ENCODE assay signal across 9 mouse cellular contexts in genomic region chr2:30242509-30242908, GRCm38 (mm10). TPM values are rescaled to one million over a fixed set of nuclear protein-coding genes. Genes with fewer than 3 reads are reported as not detected.
DNase-seq lines count a peak whose midpoint lies in the region; ATAC-seq and TF ChIP-seq lines count a peak whose summit lies in the region.
"Had no signal": no experiment of that assay in that cellular context is flagged by ENCODE, and none has a peak within 500 bp of the region (broad histone marks: within the 10 kb centered on the region; RNA-seq: fewer than 3 reads in every experiment).

No protein-coding gene starts in this region.

- H3K9ac ChIP-seq in forebrain, embryonic 13.5 days, result 0 out of 2 replicates have a peak overlapping the region, but pooled peaks have one; percentile 26
- H3K9ac ChIP-seq in embryonic facial prominence, embryonic 14.5 days (ENCODE audit: low read depth, low read length), result no peak overlapping the region
- no peak overlapping the region for H3K9ac ChIP-seq in hindbrain, postnatal 0 days (replicated peaks; ENCODE audit: low read length)
- H3K9ac ChIP-seq in forebrain, embryonic 11.5 days (ENCODE audit: low read length), result no peak overlapping the region

- no peak overlapping the region for H3K4me2 ChIP-seq in forebrain, embryonic 13.5 days
- no peak overlapping the region for H3K4me2 ChIP-seq in embryonic facial prominence, embryonic 14.5 days (ENCODE audit: low read depth, low read length)
- no peak overlapping the region for H3K4me2 ChIP-seq in hindbrain, postnatal 0 days (ENCODE audit: low read depth, low read length)
- H3K4me2 ChIP-seq in forebrain, embryonic 11.5 days (ENCODE audit: low read depth, low read length, severe bottlenecking), result no peak overlapping the region

- ATAC-seq in forebrain, embryonic 13.5 days, result no peak
- no peak for ATAC-seq in embryonic facial prominence, embryonic 14.5 days (ENCODE audit: low read depth)
- no peak for ATAC-seq in hindbrain, postnatal 0 days
- no peak for ATAC-seq in activated CD4-positive, CD25-positive, alpha-beta regulatory T cell, adult 4 months
- ATAC-seq in forebrain, embryonic 11.5 days (replicated peaks; ENCODE audit: low FRiP score), result no peak

- 61% methylated on average over 4 of the region's 4 CpGs for whole genome bisulfite sequencing in forebrain, embryonic 13.5 days
- WGBS in forebrain, embryonic 10.5 days, result 60% methylated on average over 4 of the region's 4 CpGs
- WGBS in embryonic facial prominence, embryonic 14.5 days, result 43% methylated on average over 4 of the region's 4 CpGs
- 11% methylated on average over 4 of the region's 4 CpGs for WGBS in hindbrain, postnatal 0 days
- 42% methylated on average over 4 of the region's 4 CpGs for WGBS in lung, adult 2 months
- 67% methylated on average over 4 of the region's 4 CpGs for WGBS in forebrain, embryonic 11.5 days

- TF ChIP-seq POLR2A in lung, adult 2 months (IDR thresholded peaks at IDR 0.05; ENCODE audit: borderline replicate concordance, extremely low read depth, low read depth, low read length), result peak; percentile 69; the same call in 1 of the 2 replicates

- DNase-seq in forebrain, embryonic 10.5 days (ENCODE audit: extremely low spot score, low spot score), result no peak
- DNase-seq in adrenal gland, adult 18-20 months (ENCODE audit: low spot score in 2 of 2), result peak; percentile 50 to 61
- DNase-seq in embryonic facial prominence, embryonic 14.5 days (ENCODE audit: low spot score), result peak; percentile 80
- peak; percentile 55 for DNase-seq in hindbrain, postnatal 0 days (ENCODE audit: low spot score)
- peak; percentile 51 for DNase-seq in lung, adult 2 months
- no peak for DNase-seq in forebrain, embryonic 11.5 days (ENCODE audit: low spot score)

- TF ChIP-seq CTCF in hindbrain, postnatal 0 days (IDR thresholded peaks at IDR 0.05; ENCODE audit: low read depth), result no peak
- TF ChIP-seq CTCF in lung, adult 2 months (IDR thresholded peaks at IDR 0.05; ENCODE audit: insufficient read depth, low read length), result no peak

- peaks cover 27% of the 10 kb centered on the region for H3K4me1 ChIP-seq in forebrain, embryonic 13.5 days
- H3K4me1 ChIP-seq in forebrain, embryonic 10.5 days, result peaks cover 30% of the 10 kb centered on the region
- H3K4me1 ChIP-seq in embryonic facial prominence, embryonic 14.5 days (ENCODE audit: control insufficient read depth, insufficient read depth, low read length), result peaks cover 10% of the 10 kb centered on the region
- peaks cover 8% of the 10 kb centered on the region for H3K4me1 ChIP-seq in hindbrain, postnatal 0 days (ENCODE audit: insufficient read depth, low read length)
- H3K4me1 ChIP-seq in lung, adult 2 months (ENCODE audit: control insufficient read depth, insufficient read depth, low read length), result peaks cover 37% of the 10 kb centered on the region
- H3K4me1 ChIP-seq in forebrain, embryonic 11.5 days (replicated peaks; ENCODE audit: control insufficient read depth, insufficient read depth, low read length), result peaks cover 10% of the 10 kb centered on the region; the same call in 1 of the 2 replicates

- H3K9me3 ChIP-seq in forebrain, embryonic 13.5 days (replicated peaks), result no peaks in the 10 kb centered on the region
- no peaks in the 10 kb centered on the region for H3K9me3 ChIP-seq in forebrain, embryonic 10.5 days
- H3K9me3 ChIP-seq in embryonic facial prominence, embryonic 14.5 days (ENCODE audit: control insufficient read depth, low read length), result no peaks in the 10 kb centered on the region
- H3K9me3 ChIP-seq in hindbrain, postnatal 0 days (ENCODE audit: low read length), result no peaks in the 10 kb centered on the region
- no peaks in the 10 kb centered on the region for H3K9me3 ChIP-seq in forebrain, embryonic 11.5 days (ENCODE audit: control insufficient read depth, low read length)

- no peaks in the 10 kb centered on the region for H3K27me3 ChIP-seq in forebrain, embryonic 13.5 days
- H3K27me3 ChIP-seq in forebrain, embryonic 10.5 days (ENCODE audit: poor library complexity, severe bottlenecking), result no peaks in the 10 kb centered on the region
- H3K27me3 ChIP-seq in embryonic facial prominence, embryonic 14.5 days (replicated peaks; ENCODE audit: control insufficient read depth, insufficient read depth, low read length), result no peaks in the 10 kb centered on the region
- no peaks in the 10 kb centered on the region for H3K27me3 ChIP-seq in hindbrain, postnatal 0 days (ENCODE audit: insufficient read depth, low read length)
- H3K27me3 ChIP-seq in forebrain, embryonic 11.5 days (ENCODE audit: control insufficient read depth, insufficient read depth, low read length), result no peaks in the 10 kb centered on the region

- H3K27ac ChIP-seq in forebrain, embryonic 13.5 days, result no peak overlapping the region
- no peak overlapping the region for H3K27ac ChIP-seq in forebrain, embryonic 10.5 days
- H3K27ac ChIP-seq in embryonic facial prominence, embryonic 14.5 days (replicated peaks; ENCODE audit: low read depth, low read length), result no peak overlapping the region
- H3K27ac ChIP-seq in hindbrain, postnatal 0 days, result 0 out of 2 replicates have a peak overlapping the region, but pooled peaks have one; percentile 26
- H3K27ac ChIP-seq in forebrain, embryonic 11.5 days (ENCODE audit: low read depth, low read length), result no peak overlapping the region

- H3K36me3 ChIP-seq in forebrain, embryonic 13.5 days (ENCODE audit: poor library complexity, severe bottlenecking), result peaks cover 71% of the 10 kb centered on the region
- H3K36me3 ChIP-seq in forebrain, embryonic 10.5 days (replicated peaks), result peaks cover 81% of the 10 kb centered on the region
- H3K36me3 ChIP-seq in embryonic facial prominence, embryonic 14.5 days (ENCODE audit: control insufficient read depth, insufficient read depth, low read length), result peaks cover 55% of the 10 kb centered on the region
- H3K36me3 ChIP-seq in hindbrain, postnatal 0 days (ENCODE audit: insufficient read depth, low read length), result peaks cover 24% of the 10 kb centered on the region
- peaks cover 3% of the 10 kb centered on the region; the same call in 1 of the 2 replicates for H3K36me3 ChIP-seq in forebrain, embryonic 11.5 days (ENCODE audit: control insufficient read depth, insufficient read depth, low read length)

- no peak overlapping the region for H3K4me3 ChIP-seq in forebrain, embryonic 13.5 days
- no peak overlapping the region for H3K4me3 ChIP-seq in forebrain, embryonic 10.5 days
- no peak overlapping the region for H3K4me3 ChIP-seq in embryonic facial prominence, embryonic 14.5 days (ENCODE audit: low read depth, low read length)
- H3K4me3 ChIP-seq in hindbrain, postnatal 0 days (ENCODE audit: low read length), result no peak overlapping the region
- no peak overlapping the region for H3K4me3 ChIP-seq in lung, adult 2 months (replicated peaks; ENCODE audit: extremely low read depth, low read depth, low read length)
- no peak overlapping the region for H3K4me3 ChIP-seq in forebrain, embryonic 11.5 days (ENCODE audit: low read depth, low read length)

RNA-seq across cellular contexts. Expression of gene Gm28035, which starts 2.1 kb away (rescaled TPM):
- polyA plus RNA-seq in forebrain, embryonic 13.5 days (2015; fragmentation: Nextera tagmentation; extraction: Ambion mirVana), result 0.21 and 0.36 TPM in 2 replicates
- 0.09 and 0.16 TPM in 2 replicates for polyA plus RNA-seq in forebrain, embryonic 10.5 days (2016; fragmentation: Nextera tagmentation; extraction: Ambion mirVana)
- total RNA-seq in adrenal gland, adult 18-20 months (2021), result 1 to 10 TPM; 1.4 to 2.3 TPM
- polyA plus RNA-seq in embryonic facial prominence, embryonic 14.5 days (2014; fragmentation: Nextera tagmentation; extraction: Ambion mirVana), result 0.06 TPM in 1 of 2 replicates, not detected in the other
- 6.8 and 15.1 TPM in 2 replicates for total RNA-seq in hindbrain, postnatal 0 days (2014; rRNA removed)
- 0.25 and 0.31 TPM in 2 replicates for polyA plus RNA-seq in hindbrain, postnatal 0 days (2015; fragmentation: Nextera tagmentation; extraction: Ambion mirVana)
- 11.6 and 18.8 TPM in 2 replicates for polyA plus RNA-seq in lung, adult 2 months (2012; rRNA removed)
- polyA plus RNA-seq in activated CD4-positive, CD25-positive, alpha-beta regulatory T cell, adult 4 months (2017; shearing (Covaris generic)), result not detected
- polyA plus RNA-seq in forebrain, embryonic 11.5 days (2014; fragmentation: Nextera tagmentation; extraction: Ambion mirVana), result 0.20 and 0.28 TPM in 2 replicates

RNA-seq across cellular contexts. Expression of gene Lrrc8a, which starts 5.0 kb away (rescaled TPM):
- 57.9 and 58.3 TPM in 2 replicates for polyA plus RNA-seq in forebrain, embryonic 13.5 days (2015; fragmentation: Nextera tagmentation; extraction: Ambion mirVana)
- polyA plus RNA-seq in forebrain, embryonic 10.5 days (2016; fragmentation: Nextera tagmentation; extraction: Ambion mirVana), result 41.5 and 44.7 TPM in 2 replicates
- 10 to 100 TPM; 61.9 to 64.7 TPM for total RNA-seq in adrenal gland, adult 18-20 months (2021)
- polyA plus RNA-seq in embryonic facial prominence, embryonic 14.5 days (2014; fragmentation: Nextera tagmentation; extraction: Ambion mirVana), result 39.2 and 41.3 TPM in 2 replicates
- total RNA-seq in hindbrain, postnatal 0 days (2014; rRNA removed), result 66.2 and 68.4 TPM in 2 replicates
- 59.7 and 61.9 TPM in 2 replicates for polyA plus RNA-seq in hindbrain, postnatal 0 days (2015; fragmentation: Nextera tagmentation; extraction: Ambion mirVana)
- 56.5 and 66.7 TPM in 2 replicates for polyA plus RNA-seq in lung, adult 2 months (2012; rRNA removed)
- polyA plus RNA-seq in activated CD4-positive, CD25-positive, alpha-beta regulatory T cell, adult 4 months (2017; shearing (Covaris generic)), result 10 to 100 TPM; 34.4 to 38.4 TPM
- 50.7 and 54.5 TPM in 2 replicates for polyA plus RNA-seq in forebrain, embryonic 11.5 days (2014; fragmentation: Nextera tagmentation; extraction: Ambion mirVana)

RNA-seq across cellular contexts. Expression of gene Phyhd1, which starts 23.5 kb away (rescaled TPM):
- 5.3 and 6.8 TPM in 2 replicates for polyA plus RNA-seq in forebrain, embryonic 13.5 days (2015; fragmentation: Nextera tagmentation; extraction: Ambion mirVana)
- 2.7 and 3.4 TPM in 2 replicates for polyA plus RNA-seq in forebrain, embryonic 10.5 days (2016; fragmentation: Nextera tagmentation; extraction: Ambion mirVana)
- 10 to 100 TPM; 13.6 to 18.0 TPM for total RNA-seq in adrenal gland, adult 18-20 months (2021)
- 5.4 and 5.7 TPM in 2 replicates for polyA plus RNA-seq in embryonic facial prominence, embryonic 14.5 days (2014; fragmentation: Nextera tagmentation; extraction: Ambion mirVana)
- total RNA-seq in hindbrain, postnatal 0 days (2014; rRNA removed), result 5.6 and 8.9 TPM in 2 replicates
- 6.2 and 7.4 TPM in 2 replicates for polyA plus RNA-seq in hindbrain, postnatal 0 days (2015; fragmentation: Nextera tagmentation; extraction: Ambion mirVana)
- polyA plus RNA-seq in lung, adult 2 months (2012; rRNA removed), result 16.0 and 23.9 TPM in 2 replicates
- 1 to 10 TPM; 3.9 to 4.8 TPM for polyA plus RNA-seq in activated CD4-positive, CD25-positive, alpha-beta regulatory T cell, adult 4 months (2017; shearing (Covaris generic))
- polyA plus RNA-seq in forebrain, embryonic 11.5 days (2014; fragmentation: Nextera tagmentation; extraction: Ambion mirVana), result 3.8 and 3.9 TPM in 2 replicates

RNA-seq across cellular contexts. Expression of gene Kyat1, which starts 36.9 kb away (rescaled TPM):
- 11.6 and 12.4 TPM in 2 replicates for polyA plus RNA-seq in forebrain, embryonic 13.5 days (2015; fragmentation: Nextera tagmentation; extraction: Ambion mirVana)
- 7.0 and 8.6 TPM in 2 replicates for polyA plus RNA-seq in forebrain, embryonic 10.5 days (2016; fragmentation: Nextera tagmentation; extraction: Ambion mirVana)
- 10 to 100 TPM; 18.2 to 26.3 TPM for total RNA-seq in adrenal gland, adult 18-20 months (2021)
- 8.1 and 8.2 TPM in 2 replicates for polyA plus RNA-seq in embryonic facial prominence, embryonic 14.5 days (2014; fragmentation: Nextera tagmentation; extraction: Ambion mirVana)
- 23.9 and 34.3 TPM in 2 replicates for total RNA-seq in hindbrain, postnatal 0 days (2014; rRNA removed)
- polyA plus RNA-seq in hindbrain, postnatal 0 days (2015; fragmentation: Nextera tagmentation; extraction: Ambion mirVana), result 17.0 and 17.9 TPM in 2 replicates
- 23.5 and 51.9 TPM in 2 replicates for polyA plus RNA-seq in lung, adult 2 months (2012; rRNA removed)
- 1 to 10 TPM; 7.0 to 7.7 TPM for polyA plus RNA-seq in activated CD4-positive, CD25-positive, alpha-beta regulatory T cell, adult 4 months (2017; shearing (Covaris generic))
- polyA plus RNA-seq in forebrain, embryonic 11.5 days (2014; fragmentation: Nextera tagmentation; extraction: Ambion mirVana), result 8.4 and 9.6 TPM in 2 replicates

RNA-seq across cellular contexts. Expression of gene Gm28038, which starts 38.3 kb away (rescaled TPM):
- polyA plus RNA-seq in forebrain, embryonic 13.5 days (2015; fragmentation: Nextera tagmentation; extraction: Ambion mirVana), result not detected in 2 replicates
- polyA plus RNA-seq in forebrain, embryonic 10.5 days (2016; fragmentation: Nextera tagmentation; extraction: Ambion mirVana), result not detected in 2 replicates
- total RNA-seq in adrenal gland, adult 18-20 months (2021), result not detected
- not detected in 2 replicates for polyA plus RNA-seq in embryonic facial prominence, embryonic 14.5 days (2014; fragmentation: Nextera tagmentation; extraction: Ambion mirVana)
- total RNA-seq in hindbrain, postnatal 0 days (2014; rRNA removed), result not detected in 2 replicates
- not detected in 2 replicates for polyA plus RNA-seq in hindbrain, postnatal 0 days (2015; fragmentation: Nextera tagmentation; extraction: Ambion mirVana)
- polyA plus RNA-seq in lung, adult 2 months (2012; rRNA removed), result not detected in 2 replicates
- polyA plus RNA-seq in activated CD4-positive, CD25-positive, alpha-beta regulatory T cell, adult 4 months (2017; shearing (Covaris generic)), result not detected
- polyA plus RNA-seq in forebrain, embryonic 11.5 days (2014; fragmentation: Nextera tagmentation; extraction: Ambion mirVana), result not detected in 2 replicates
- total RNA-seq: gastrocnemius, adult 8-10 months had no signal

Comparison
In these comparisons a context has a peak if more than half of its experiments do, and no peak if none do; other contexts are left out.
1. DNase-seq: peak in adrenal gland, adult 18-20 months (2 of 2), embryonic facial prominence, embryonic 14.5 days (single experiment), hindbrain, postnatal 0 days (single experiment) and lung, adult 2 months (single experiment); none in forebrain, embryonic 10.5 days (single experiment) and forebrain, embryonic 11.5 days (single experiment).